Mouse (Mus musculus) heart, adult 8-10 months (tissue): ENCODE results near the gene Nanp. TPM values are rescaled to one million over a fixed set of nuclear protein-coding genes. Genes with fewer than 3 reads are reported as not detected.
A peak's percentile ranks its signal among the peaks of the same experiment; 100 is the strongest.

Source experiments
- DNase-seq: peaks from one replicate; pipeline ENCODE4 v3.0.0; 2022; ENCODE audit warnings: low spot score
- total RNA-seq, 4 experiments: library from RNA; stranded (reverse); gene quantifications; 2 replicates each; pipeline ENCODE4 v1.2.4; 2022

Nanp gene
- total RNA-seq = 1 to 10 TPM in 3 of 4 experiments, under 1 TPM in 1; 0.95 to 2.2 (median 2.1) TPM

- DNase-seq = peak; percentile 92
Measured at GRCm38 (mm10) chr2:151039232-151039695, at the start of gene Nanp, which contains the start of gene Ninl. Nanp (minus strand) TSS chr2:151039398. Ninl (minus strand) TSS chr2:151039382.

GRCm38 (mm10) chr2:151056637-151057036 is 17.4 kb upstream of the Nanp start:
- DNase-seq = no peak

DNA sequence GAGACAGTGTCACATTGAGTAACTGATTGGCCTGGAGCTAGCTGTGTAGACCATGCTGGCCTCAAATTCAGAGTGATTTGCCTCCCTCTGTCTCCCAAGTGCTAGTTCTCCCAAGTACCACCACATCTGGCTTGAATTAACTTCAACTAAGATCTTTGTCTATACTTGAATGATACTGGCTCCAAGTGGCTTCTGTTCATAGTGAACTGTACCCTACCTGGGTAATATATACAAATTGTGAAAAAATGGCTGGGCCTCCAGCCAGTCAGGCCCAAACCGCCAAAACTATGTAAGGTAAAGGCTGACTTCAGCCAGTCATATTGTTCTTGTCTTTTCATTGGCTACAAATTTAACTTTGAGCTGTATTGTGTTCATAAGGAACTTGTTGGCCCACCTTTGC is 1.2 kb upstream of the Nanp start:
- DNase-seq = no peak

DNA sequence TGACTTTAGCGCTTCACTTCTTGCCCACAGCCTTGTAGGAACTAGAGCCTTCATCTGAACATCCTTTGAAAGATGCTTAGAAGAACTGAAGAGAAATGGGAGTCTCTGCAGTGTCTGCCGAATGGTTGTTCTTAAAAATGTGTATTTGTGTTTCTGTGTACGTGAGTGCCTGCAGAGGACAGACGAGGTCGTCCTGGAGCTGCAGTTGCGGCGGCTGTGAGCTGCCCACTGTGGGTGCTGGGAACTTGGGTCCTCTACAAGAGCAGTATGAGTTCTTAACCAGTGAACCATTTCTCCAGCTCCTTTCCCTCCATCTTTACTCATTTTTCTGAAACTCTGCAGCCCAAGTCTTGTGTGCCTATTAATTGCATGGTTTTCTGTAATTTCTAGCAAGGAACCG is 528 bp upstream of the Nanp start:
- no peak for DNase-seq

DNA sequence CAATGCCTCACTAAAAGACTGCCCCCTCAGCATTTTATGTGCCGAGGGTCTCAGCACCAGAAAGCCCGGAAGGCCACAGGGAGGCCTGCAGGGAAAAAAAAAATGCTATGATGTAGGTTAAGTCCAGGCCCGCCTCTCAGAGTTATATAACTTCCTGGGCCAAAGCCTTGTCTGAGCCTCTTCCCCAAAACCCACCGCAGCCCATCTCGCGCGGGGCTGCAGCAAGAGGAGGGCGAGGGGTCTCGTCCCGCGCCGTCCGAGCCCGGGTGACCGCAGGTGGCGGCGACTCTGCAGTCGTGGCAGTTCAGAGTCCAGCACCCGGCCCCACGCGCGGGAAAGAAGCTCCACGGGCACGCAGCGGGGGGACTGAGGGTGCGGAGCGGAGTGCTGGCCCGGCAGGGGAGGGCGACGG is 381 bp downstream of the Nanp start:
- DNase-seq = no peak

DNA sequence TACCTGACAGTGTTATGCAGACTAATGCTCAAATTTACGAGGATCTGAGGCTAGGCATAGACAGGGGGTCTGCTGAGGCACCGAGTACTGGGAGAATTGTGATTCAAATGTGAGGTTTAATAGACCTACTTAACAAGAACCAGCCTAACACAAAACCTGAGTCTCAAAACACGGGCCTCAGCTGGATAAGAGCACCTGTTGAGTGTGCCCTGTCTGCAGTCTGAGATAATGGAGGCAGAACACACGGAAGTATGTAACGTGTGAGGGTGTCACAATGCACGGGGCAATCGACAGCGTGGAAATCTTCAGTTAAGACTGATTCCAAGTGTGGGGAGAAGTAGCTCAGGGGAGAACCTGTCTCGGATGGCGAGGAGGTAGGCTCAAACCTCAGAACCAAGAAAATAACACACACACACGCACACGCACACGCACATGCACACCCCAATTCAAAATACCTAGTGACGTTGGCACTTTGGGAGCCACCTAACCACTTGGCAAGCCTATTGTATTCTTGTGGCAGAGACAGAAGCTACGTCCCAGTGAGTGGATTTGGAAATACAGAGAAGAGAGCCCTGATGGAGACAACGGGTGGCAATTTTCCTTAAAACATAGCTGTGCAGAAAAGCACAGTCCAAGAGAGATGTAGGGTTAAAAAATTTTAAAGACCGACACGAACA is 1.2 kb downstream of the Nanp start:
- DNase-seq = no peak

GRCm38 (mm10) chr2:151037292-151037691 is 1.9 kb downstream of the Nanp start:
- DNase-seq = no peak

- no peak for DNase-seq
Measured at GRCm38 (mm10) chr2:151036721-151037120, 2.5 kb downstream of the Nanp start.

DNA sequence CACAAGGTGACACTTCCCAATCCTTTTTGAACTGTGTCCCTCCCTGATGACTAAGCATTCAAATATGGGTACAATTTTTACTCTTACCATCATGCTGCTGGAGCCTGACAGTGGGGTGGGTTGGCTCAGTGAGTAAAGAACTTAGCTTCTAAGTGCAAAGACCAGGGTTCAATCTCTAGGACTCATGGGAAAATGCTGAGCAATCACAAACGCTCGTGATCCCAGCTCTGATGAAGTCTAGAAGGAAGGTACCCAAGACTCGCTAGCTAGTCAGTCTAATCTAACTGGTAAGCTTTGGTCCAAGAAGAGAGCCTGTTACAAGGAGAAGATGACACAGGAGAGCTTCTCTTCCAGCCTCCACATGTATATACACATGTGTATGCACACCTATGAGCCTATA is 4.8 kb downstream of the Nanp start:
- no peak for DNase-seq

GRCm38 (mm10) chr2:151021158-151021557 is 18.0 kb downstream of the Nanp start:
- DNase-seq = no peak

- DNase-seq = no peak
Measured at GRCm38 (mm10) chr2:151015316-151015715, 23.9 kb downstream of the Nanp start.

DNA sequence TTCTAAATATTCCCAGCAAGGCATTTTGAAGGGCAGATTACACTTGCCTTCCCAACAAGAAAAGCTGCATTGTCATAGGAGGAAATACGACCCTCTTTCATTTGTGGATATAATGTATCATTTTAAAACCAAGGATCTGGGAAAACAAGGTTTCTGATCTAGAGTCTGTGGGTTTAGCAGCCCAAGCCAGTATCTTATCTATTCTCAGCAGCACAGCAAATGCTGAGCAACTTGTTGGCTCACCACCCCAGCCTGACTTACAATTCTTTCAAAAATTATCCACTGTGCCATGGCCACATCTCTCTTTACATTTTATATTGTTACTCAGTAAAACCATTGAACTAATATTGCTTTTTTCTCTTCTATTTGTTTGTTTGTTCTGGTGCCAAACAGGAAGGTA is 27.9 kb downstream of the Nanp start:
- DNase-seq = no peak

DNA sequence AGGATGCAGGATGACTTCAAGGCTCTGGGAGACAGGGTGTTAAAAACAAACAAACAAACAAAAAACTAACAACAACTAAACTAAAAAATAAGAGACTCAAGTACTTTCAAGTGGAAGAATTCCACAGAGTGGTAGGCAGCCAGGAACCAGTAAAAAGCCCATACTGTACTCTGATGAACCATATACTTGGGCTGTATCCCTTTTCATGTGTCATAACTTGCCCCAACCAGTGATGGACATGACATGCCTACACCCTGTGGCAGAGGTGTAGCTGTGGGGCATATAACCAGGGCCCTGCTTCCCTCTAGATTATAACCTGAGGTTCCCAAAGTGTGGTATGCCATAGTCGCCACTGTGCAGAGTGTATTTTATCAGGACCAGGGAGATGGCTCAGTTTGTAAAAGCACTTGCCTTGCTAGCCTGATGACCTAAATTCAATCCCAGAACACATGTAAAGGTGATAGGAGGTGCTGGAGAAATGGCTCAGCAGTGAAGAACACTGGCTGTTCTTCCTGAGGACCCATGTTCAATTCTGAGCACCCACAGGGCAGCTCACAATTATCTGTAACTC is 29.6 kb downstream of the Nanp start:
- DNase-seq = no peak

DNA sequence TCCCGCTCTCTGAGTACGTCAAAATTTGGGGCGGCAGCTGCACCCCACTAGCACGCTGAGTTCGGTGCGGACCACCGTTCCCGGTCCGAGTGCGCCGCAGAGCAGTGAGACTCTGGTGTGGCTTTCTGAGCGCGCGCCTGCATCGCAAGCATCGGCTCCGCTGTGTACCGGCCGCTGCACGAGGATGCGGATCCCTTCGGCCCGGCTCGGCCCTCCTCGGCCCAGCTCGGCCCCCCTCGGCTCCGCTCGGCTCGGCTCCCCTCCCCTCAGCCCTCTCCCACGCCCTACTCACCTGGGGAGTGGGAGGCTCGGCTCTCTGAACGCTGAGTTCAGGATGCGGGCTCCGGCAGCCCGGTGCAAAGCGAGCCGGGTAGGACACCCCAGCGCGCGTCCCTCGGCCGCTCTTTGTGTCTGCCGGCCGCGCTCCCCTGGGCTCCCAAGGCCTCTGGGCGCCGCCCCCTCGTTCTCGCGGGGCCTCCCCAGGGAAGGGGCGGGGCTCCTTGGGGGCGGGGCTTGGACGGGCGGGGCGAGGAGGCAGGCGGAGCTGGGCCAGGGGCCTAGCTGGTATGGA is 30.2 kb downstream of the Nanp start:
- DNase-seq = peak; percentile 20

- DNase-seq = no peak
Measured at GRCm38 (mm10) chr2:151008517-151008932, 30.7 kb downstream of the Nanp start.

DNA sequence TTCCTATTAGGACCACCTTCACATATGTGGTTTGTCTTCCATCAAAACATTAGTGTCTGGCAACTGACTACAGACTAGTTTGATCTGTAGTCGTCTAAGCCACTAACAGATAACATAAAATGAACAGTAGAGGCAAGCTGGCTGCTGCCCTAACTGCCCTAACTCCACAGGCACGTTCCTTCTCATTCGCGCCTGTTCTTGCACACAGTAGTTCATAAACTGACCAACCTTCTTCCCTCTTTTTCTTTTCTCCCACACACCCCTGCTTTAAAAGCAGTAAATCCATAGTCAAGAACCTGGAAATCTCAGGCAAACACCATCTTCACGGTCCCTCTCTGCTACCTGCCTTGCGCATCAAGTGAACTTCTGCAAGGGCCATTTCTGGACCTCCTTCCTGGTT is 31.2 kb downstream of the Nanp start:
- DNase-seq = no peak

DNA sequence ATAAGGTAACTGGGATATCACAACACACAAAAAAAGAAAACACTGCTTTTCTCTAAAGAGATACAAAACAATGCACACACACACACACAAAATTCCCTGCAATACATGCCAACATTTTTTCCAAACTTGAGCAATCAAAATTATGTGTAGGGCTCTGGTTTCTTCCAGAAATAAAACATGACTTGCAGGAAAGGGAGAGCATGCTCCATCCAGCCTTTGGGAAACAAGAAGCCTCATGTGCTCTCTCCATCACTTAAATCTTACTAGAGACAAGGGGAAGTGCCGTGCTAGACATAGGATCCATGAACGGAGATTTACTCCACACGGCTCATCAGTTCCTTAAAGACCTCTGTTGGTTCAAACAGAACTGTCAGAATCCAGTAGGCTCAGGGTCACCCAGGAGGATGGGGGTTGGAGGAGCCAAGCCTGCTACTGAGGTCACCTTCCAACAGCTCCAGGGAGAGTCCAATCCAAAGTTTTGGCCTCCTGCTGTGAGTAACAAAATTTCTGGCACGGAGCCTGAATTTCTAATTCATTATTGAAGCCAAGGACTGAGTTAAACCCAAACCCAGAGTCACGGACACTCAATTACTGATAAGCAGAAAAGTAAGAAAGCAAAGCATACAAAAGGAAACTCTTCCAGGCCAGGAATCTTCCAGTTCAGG is 32.8 kb downstream of the Nanp start:
- no peak for DNase-seq

- no peak for DNase-seq
Measured at GRCm38 (mm10) chr2:151004390-151004789, 34.8 kb downstream of the Nanp start.

DNA sequence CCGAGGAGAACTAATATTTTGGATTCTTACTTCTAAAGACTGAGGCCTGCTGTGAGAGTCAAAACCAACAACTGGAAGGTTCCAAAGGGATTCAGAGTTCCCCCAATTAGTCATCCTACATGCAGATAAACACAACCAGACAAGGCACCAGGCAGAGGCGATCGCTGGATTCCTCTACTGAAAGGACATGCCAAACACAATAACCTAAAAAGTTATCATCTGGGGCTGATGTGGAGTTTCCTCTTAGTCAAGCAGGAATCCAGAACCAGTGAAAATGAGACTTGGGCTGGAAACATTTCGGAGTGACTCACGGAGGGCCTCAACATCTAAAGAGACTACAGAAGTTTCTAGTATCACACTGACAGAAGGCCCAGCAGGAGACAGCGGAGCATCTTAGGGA is 35.4 kb downstream of the Nanp start:
- peak; percentile 31 for DNase-seq

- no peak for DNase-seq
Measured at GRCm38 (mm10) chr2:151001619-151002175, 37.5 kb downstream of the Nanp start.

- DNase-seq = peak; percentile 48
Measured at GRCm38 (mm10) chr2:151000402-151001178, 38.6 kb downstream of the Nanp start.
